Mouse (Mus musculus) hindbrain, embryonic 15.5 days (tissue): ENCODE data around the gene Fhit. TPM values are rescaled to one million over a fixed set of nuclear protein-coding genes. Genes with fewer than 3 reads are reported as not detected.
A peak's percentile ranks its signal among the peaks of the same experiment; 100 is the strongest.

Experiments
- ATAC-seq: fragments of 200-750 bp; cut with Nextera tagmentation; 2 replicates; pipeline ENCODE4 v1.8.0; 2017; ENCODE audit warnings: low read depth, moderate number of reproducible peaks, moderate TSS enrichment; ENCODE audit not compliant: low FRiP score
- H3K27ac ChIP-seq: fragments of 300-500 bp; sonication (generic); replicated peaks from 2 replicates; pipeline ENCODE4 v1.5.1; 2015; ENCODE audit warnings: mild to moderate bottlenecking, inconsistent platforms
- H3K27me3 ChIP-seq: fragments of 300-500 bp; sonication (generic); 2 replicates; pipeline ENCODE4 v1.6.1; 2015; ENCODE audit warnings: control low read depth, inconsistent platforms
- H3K36me3 ChIP-seq: fragments of 300-500 bp; sonication (generic); 2 replicates; pipeline ENCODE4 v1.6.1; 2015; ENCODE audit warnings: control low read depth, inconsistent platforms
- H3K4me1 ChIP-seq: fragments of 300-500 bp; sonication (generic); replicated peaks from 2 replicates; pipeline ENCODE4 v1.6.1; 2015; ENCODE audit warnings: control low read depth, inconsistent platforms
- H3K4me2 ChIP-seq: fragments of 300-500 bp; sonication (generic); 2 replicates; pipeline ENCODE4 v1.6.1; 2015; ENCODE audit warnings: moderate library complexity, mild to moderate bottlenecking, inconsistent platforms
- H3K4me3 ChIP-seq: fragments of 300-500 bp; sonication (generic); 2 replicates; pipeline ENCODE4 v1.5.1; 2015; ENCODE audit warnings: mild to moderate bottlenecking, inconsistent platforms
- H3K9ac ChIP-seq: fragments of 300-500 bp; sonication (generic); 2 replicates; pipeline ENCODE4 v1.6.1; 2015; ENCODE audit warnings: inconsistent platforms
- H3K9me3 ChIP-seq: fragments of 300-500 bp; sonication (generic); 2 replicates; pipeline ENCODE4 v1.6.1; 2016; ENCODE audit warnings: control low read depth, inconsistent platforms
- WGBS: fragments of 180-500 bp; shearing (Covaris S2); methylation state at CpG from one replicate; pipeline ENCODE4 v1.1.7; 2015; 5-methylcytosine and 5-hydroxymethylcytosine counted together
- polyA plus RNA-seq: library from polyadenylated mRNA; unstranded; fragments of >200 nt; fragmentation: Nextera tagmentation; extraction: Ambion mirVana; gene quantifications from 2 replicates; pipeline ENCODE4 v1.2.1, GENCODE M21; 2015

The Fhit gene
- polyA plus RNA-seq, 1 experiment from 2014 or later = 9.2 TPM

DNA sequence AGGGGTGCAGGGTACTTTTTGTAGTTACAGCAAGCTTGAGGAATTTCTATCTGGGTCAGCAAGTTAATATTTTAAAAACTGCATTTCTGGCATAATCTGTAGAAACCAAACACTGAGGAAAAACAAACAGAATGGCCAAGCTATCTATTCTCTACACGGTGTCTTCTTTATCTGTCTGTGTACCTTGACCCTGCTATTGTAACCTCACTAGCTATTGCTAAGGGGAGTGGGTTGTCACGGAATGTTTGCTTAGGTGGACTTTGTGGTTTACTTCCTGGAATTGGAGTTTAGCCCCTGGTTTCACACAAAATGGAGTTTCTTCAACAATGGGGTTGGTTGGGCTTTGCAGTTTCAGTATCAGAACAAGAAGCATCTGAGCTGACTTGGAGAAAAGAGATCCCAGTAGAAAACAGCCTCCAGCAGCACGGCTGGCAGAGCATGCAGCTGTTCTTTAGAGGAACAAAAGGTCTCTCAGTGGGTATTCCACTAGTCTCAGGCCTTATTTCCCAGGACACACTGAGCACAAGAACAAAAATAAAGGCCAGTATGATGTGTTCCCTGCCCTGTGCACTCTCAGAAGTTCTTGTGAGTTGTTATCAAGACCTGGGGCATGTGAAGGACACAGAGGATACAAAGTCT, 1540.8 kb downstream of the Fhit start:
- no peaks in the 10 kb centered on the region for H3K27me3 ChIP-seq
- 21% methylated on average over 3 of the region's 3 CpGs for WGBS
- no peak overlapping the region for H3K9ac ChIP-seq
- no peak overlapping the region for H3K4me2 ChIP-seq
- H3K4me1 ChIP-seq = peaks cover 5% of the 10 kb centered on the region
- no peak overlapping the region for H3K4me3 ChIP-seq
- no peak for ATAC-seq
- H3K36me3 ChIP-seq = no peaks in the 10 kb centered on the region
- no peak overlapping the region for H3K27ac ChIP-seq
- no peaks in the 10 kb centered on the region for H3K9me3 ChIP-seq

DNA sequence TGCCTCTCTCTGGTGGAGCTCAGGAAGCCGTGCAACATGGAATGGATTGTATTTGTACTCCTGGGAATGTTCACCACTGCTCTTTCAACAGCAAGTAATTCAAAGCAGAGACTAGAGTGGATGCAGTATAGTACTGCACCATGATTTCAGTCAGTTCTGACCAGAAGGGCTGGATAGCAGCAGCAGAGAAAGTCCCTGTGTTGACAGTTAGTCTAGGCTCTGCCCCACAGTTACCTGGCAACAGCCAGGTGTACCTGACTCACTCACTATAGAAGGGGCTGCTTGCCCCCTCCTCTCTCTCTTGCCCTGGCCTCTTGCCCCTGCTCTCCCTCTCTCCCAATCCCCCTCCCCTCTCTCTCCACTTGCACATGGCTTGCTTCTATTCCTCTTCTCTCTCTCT, 1542.0 kb downstream of the Fhit start:
- no peak overlapping the region for H3K4me2 ChIP-seq
- H3K4me1 ChIP-seq = peaks cover 5% of the 10 kb centered on the region
- H3K27me3 ChIP-seq = no peaks in the 10 kb centered on the region
- H3K9ac ChIP-seq = no peak overlapping the region
- H3K36me3 ChIP-seq = no peaks in the 10 kb centered on the region
- ATAC-seq = no peak
- WGBS = 39% methylated on average over 1 of the region's 1 CpGs
- H3K9me3 ChIP-seq = no peaks in the 10 kb centered on the region
- no peak overlapping the region for H3K27ac ChIP-seq
- H3K4me3 ChIP-seq = no peak overlapping the region

DNA sequence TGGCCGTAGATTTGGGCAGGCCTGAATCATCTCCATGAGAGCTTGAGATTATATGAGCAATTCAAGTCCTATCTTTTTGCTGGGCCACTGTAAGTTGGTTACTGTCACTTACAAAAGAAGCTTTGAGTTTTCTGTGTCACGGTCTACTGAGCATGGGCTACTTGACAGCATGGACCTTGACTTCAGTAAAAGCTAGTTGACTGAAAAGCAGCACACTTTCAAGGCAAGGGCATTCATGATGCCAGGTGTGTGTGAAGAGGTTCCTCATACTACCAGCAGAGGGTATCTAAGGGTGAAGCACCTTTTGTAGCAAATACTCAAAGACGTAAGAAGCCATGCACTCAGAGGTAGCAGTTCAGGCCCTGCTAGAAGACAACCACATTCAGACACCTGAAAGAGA, 1548.7 kb downstream of the Fhit start:
- no peak overlapping the region for H3K27ac ChIP-seq
- H3K36me3 ChIP-seq = no peaks in the 10 kb centered on the region
- no peaks in the 10 kb centered on the region for H3K9me3 ChIP-seq
- H3K4me3 ChIP-seq = no peak overlapping the region
- ATAC-seq = no peak
- H3K27me3 ChIP-seq = no peaks in the 10 kb centered on the region
- H3K4me1 ChIP-seq = no peaks in the 10 kb centered on the region
- H3K9ac ChIP-seq = no peak overlapping the region
- WGBS = 91% methylated on average over 3 of the region's 3 CpGs
- H3K4me2 ChIP-seq = no peak overlapping the region

DNA sequence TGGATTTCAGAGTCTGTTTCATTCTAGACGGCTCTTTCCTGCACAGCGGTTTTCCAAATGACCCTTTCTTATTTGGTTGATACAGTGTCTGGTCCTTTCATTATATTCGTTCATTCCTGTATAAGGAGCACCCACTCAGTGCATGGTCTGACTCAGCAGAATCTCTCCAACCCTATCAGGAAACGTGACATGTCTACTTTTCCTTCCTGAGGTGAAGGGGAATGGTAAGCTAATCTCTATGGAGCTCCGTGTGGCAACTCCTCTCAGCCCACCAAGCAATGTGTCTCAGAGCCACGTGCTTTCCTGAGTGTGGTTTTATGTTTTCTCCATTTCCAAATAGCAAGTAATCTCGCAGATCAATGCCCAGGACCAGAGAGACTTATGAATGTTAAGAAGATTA, 1552.7 kb downstream of the Fhit start:
- 75% methylated on average over 7 of the region's 7 CpGs for WGBS

DNA sequence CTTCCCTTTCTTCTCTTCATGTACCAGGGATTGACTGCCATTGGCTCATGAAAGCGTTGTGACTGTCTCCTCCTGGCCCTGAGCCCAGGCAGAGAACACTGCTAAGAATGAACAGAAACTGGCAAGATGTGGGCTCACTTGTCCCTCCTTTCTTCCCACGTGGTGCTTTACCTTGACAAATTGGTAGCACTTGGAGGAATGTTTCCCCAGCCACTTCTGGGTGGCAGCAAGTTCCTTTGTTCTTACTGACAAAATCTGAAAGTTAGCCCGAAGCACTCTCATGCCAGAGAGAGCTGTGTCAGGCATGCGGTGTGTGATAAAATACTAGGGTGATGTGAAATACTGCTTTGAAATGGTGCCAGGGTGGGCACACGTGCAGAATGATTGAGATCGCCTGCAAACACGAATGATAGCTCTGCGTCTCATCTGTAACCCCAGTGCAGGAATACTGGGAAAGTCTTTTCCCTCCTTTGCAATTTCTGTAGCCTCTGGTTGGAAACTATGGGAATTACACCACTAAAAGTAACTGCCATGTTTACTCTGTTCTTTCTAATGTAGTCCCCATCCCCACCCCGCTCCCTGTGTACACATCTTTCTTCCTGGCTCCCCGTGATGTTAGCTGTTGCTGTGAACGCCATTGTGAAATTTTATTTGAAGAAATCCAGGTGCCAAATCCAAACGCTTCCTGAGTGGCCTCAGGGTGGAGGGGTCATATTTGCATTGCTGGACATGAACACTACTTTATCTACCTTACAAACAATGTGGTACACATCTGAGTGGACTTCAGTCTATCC, 1555.1 kb downstream of the Fhit start:
- Histone ChIP-seq H3K36me3 (no peaks in the 10 kb centered on the region), H3K4me1 (0 out of 2 replicates have a peak, but pooled peaks cover 4% of the 10 kb centered on the region), H3K4me3 (no peak overlapping the region), H3K9ac (no peak overlapping the region), H3K4me2 (no peak overlapping the region), H3K27me3 (no peaks in the 10 kb centered on the region), H3K27ac (no peak overlapping the region), H3K9me3 (no peaks in the 10 kb centered on the region)
- 58% methylated on average over 12 of the region's 12 CpGs for WGBS
- peak; percentile 80 for ATAC-seq

More for the DNA sequence above, 1552.7 kb downstream of the Fhit start:
- H3K4me2 ChIP-seq = no peak overlapping the region
- 0 out of 2 replicates have a peak, but pooled peaks cover 4% of the 10 kb centered on the region for H3K4me1 ChIP-seq
- H3K4me3 ChIP-seq = no peak overlapping the region
- no peak overlapping the region for H3K27ac ChIP-seq
- H3K27me3 ChIP-seq = no peaks in the 10 kb centered on the region
- H3K9me3 ChIP-seq = no peaks in the 10 kb centered on the region
- H3K9ac ChIP-seq = no peak overlapping the region
- H3K36me3 ChIP-seq = no peaks in the 10 kb centered on the region
- no peak for ATAC-seq

DNA sequence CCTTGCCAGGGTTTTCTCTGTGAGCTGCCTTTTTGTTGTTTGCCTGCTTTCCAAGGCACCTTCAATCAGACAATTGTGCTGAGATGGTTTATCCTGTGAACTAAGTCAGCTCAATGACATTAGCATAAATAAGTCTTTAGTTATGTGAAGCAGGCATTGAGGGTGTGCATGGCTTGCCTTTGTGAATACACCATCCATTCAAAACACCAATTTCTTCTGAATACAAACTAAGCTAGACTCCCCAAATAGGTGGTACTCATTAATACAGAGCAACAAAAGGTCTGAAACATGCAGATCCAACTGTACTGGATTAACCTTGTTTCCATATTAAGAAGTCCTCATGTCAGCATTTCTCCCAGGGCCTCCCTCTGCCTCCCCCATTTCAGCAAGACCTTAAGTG, 1561.6 kb downstream of the Fhit start:
- H3K4me1 ChIP-seq = 0 out of 2 replicates have a peak, but pooled peaks cover 4% of the 10 kb centered on the region
- peak; percentile 48; the same call in 1 of the 2 replicates for ATAC-seq

DNA sequence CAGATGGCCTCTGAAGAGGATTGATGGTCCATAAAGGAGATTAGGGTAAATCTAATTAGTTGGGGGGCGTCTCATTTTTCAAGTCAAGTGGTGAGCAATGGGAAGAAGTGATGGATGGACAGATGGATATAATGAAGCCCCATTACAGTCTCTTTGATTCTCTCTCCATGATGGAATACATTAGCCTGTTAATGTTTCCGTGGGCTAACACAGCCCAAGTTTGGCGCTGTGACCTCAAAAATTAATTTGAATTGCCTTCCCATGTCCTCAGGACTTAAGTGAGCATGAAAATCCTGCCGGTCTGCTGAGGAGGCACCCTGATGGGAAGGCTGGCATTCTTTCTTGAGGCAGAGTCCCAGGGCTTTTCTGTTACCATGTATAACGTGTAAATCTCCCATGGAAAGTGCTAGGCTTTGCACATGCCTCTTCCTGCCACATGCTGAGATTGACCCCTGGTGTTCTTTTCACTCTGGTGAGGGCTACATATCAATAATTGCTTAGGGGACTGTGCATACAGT, 1564.3 kb downstream of the Fhit start:
- WGBS = 12% methylated on average over 5 of the region's 5 CpGs

More for the DNA sequence above, 1561.6 kb downstream of the Fhit start:
- H3K27ac ChIP-seq = no peak overlapping the region
- H3K9me3 ChIP-seq = no peaks in the 10 kb centered on the region
- H3K27me3 ChIP-seq = no peaks in the 10 kb centered on the region
- no peaks in the 10 kb centered on the region for H3K36me3 ChIP-seq
- no peak overlapping the region for H3K4me2 ChIP-seq
- no peak overlapping the region for H3K4me3 ChIP-seq
- H3K9ac ChIP-seq = no peak overlapping the region

DNA sequence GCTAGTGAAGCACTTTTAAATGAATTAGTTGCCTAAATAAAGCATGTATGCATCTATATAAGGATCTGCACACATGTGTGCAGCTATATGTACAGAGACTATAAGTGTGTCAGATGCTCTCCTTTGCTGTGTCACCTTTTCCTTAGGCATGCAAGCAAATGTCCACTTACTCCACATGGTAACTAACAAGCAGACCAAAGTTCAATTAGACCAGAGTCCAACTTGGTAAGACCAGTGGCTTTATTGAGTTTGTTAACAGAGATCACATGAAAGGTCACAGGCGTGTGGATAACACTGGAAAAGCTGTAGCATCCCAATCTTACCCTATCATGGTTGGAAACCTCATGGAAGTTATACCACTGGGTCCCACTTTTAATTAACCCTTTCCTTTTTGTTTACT, 1572.7 kb downstream of the Fhit start:
- no peak overlapping the region for H3K4me2 ChIP-seq
- H3K36me3 ChIP-seq = no peaks in the 10 kb centered on the region
- no peaks in the 10 kb centered on the region for H3K27me3 ChIP-seq
- no peaks in the 10 kb centered on the region for H3K4me1 ChIP-seq
- no peaks in the 10 kb centered on the region for H3K9me3 ChIP-seq
- no peak overlapping the region for H3K4me3 ChIP-seq
- ATAC-seq = no peak
- no peak overlapping the region for H3K9ac ChIP-seq
- WGBS = 94% methylated on average over 1 of the region's 1 CpGs
- H3K27ac ChIP-seq = no peak overlapping the region

More for the DNA sequence above, 1564.3 kb downstream of the Fhit start:
- no peak overlapping the region for H3K9ac ChIP-seq
- no peak overlapping the region for H3K27ac ChIP-seq
- H3K4me3 ChIP-seq = no peak overlapping the region
- ATAC-seq = peak; percentile 83
- no peaks in the 10 kb centered on the region for H3K9me3 ChIP-seq
- H3K4me2 ChIP-seq = no peak overlapping the region
- no peaks in the 10 kb centered on the region for H3K36me3 ChIP-seq
- H3K4me1 ChIP-seq = 0 out of 2 replicates have a peak, but pooled peaks cover 4% of the 10 kb centered on the region
- no peaks in the 10 kb centered on the region for H3K27me3 ChIP-seq

DNA sequence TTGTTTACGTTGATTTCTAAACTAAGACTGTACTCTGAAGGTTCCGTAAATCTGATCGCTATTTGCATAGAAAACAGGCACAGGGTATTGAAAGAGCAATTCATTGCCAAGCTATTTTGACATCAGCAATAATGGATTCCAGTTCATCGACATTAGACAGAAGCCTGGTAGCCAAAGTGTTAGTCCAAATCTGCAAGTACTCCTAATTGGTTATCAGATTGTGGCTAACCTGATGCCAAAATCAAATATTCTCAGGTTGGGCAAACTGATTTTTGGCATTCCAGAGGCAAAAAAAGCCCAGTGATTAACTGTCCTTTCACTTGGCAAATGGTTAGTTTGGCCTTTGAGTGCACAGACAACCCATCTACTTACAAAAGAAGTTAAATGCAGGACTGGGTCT, 1573.9 kb downstream of the Fhit start:
- Histone ChIP-seq H3K27ac (no peak overlapping the region), H3K4me1 (no peaks in the 10 kb centered on the region), H3K9me3 (no peaks in the 10 kb centered on the region), H3K36me3 (no peaks in the 10 kb centered on the region), H3K4me3 (no peak overlapping the region), H3K27me3 (no peaks in the 10 kb centered on the region), H3K4me2 (no peak overlapping the region), H3K9ac (no peak overlapping the region)
- WGBS = 87% methylated on average over 4 of the region's 4 CpGs
- no peak for ATAC-seq

DNA sequence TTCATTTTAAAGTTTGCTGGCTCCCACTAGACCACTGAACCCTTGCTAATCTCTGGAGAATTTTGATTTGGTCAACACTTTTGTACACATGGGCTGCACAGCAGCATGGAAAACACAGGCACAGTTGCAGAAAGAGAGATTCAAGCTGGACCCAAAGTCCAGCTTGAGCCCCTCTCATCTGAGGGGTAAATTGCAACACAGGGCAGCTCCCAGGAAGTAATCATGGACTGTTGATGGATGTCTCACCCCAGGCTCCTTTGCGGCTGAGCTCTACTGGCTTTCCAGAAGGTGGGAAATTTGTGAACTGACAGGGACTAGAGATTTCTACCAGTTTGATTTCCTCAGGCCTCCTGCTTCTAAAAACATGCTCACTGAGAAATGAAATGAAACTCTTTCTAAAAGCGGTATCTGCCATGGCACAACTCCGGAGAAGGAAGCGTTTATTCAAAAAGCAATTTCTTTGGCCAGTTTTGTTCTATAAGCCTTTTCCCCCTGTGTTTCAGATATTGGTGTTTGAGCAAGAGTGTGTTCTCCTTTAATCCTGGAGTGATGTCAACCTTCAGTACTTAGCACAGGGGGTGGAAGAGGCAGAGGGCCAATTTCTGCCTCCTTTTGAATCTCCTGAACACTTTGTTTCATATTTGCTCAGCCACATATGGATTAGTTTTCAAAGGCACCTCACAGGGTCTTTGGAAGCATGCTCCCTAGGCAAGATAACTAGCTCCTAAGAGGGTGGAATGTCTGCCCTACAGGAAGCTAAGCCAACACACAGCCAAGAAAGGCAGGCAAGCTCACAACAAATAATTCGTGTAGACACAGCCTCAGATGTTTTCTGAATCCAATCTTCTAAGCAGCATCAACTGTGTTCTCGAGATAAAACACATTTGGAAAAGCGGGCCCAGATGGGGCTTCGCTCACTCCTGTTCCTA, 1578.3 kb downstream of the Fhit start:
- Histone ChIP-seq H3K36me3 (no peaks in the 10 kb centered on the region), H3K27me3 (no peaks in the 10 kb centered on the region), H3K4me2 (no peak overlapping the region), H3K27ac (no peak overlapping the region), H3K9ac (no peak overlapping the region), H3K4me3 (no peak overlapping the region), H3K4me1 (no peaks in the 10 kb centered on the region), H3K9me3 (no peaks in the 10 kb centered on the region)
- ATAC-seq = no peak
- 84% methylated on average over 8 of the region's 8 CpGs for WGBS

DNA sequence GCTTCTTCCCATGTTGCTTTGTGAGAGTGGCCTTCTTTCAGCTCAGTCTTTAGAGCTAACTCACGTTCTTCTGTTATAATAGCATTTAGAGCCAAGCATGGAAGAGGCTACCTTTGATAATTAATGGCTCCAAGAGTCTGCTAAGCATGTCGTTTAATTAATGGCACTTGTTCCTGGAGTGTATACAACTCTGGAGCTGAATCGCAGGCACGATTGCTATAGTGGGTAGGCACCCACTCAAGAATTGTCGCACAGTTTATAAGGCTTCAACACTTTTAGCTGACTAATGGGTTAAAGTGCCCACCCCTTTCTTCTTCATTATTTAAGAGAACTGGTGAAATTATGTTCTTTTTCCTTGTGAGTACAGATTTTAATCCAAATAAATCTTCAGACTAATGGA, 1605.5 kb downstream of the Fhit start:
- H3K9ac ChIP-seq = no peak overlapping the region
- H3K4me1 ChIP-seq = peaks cover 9% of the 10 kb centered on the region
- no peaks in the 10 kb centered on the region for H3K9me3 ChIP-seq
- ATAC-seq = no peak
- WGBS = 57% methylated on average over 5 of the region's 5 CpGs
- H3K27ac ChIP-seq = no peak overlapping the region
- H3K4me2 ChIP-seq = no peak overlapping the region
- H3K4me3 ChIP-seq = no peak overlapping the region
- H3K27me3 ChIP-seq = no peaks in the 10 kb centered on the region
- H3K36me3 ChIP-seq = no peaks in the 10 kb centered on the region
